Mouse (Mus musculus) liver, embryonic 15.5 days (tissue): Measurements from ENCODE around the gene Ptgis. TPM values are rescaled to one million over a fixed set of nuclear protein-coding genes. Genes with fewer than 3 reads are reported as not detected.

Experiments used
- ATAC-seq: fragments of 200-750 bp; cut with Nextera tagmentation; 2 replicates; pipeline ENCODE4 v1.8.0; 2017; ENCODE audit warnings: moderate number of reproducible peaks, mild to moderate bottlenecking, moderate library complexity; ENCODE audit not compliant: insufficient read depth
- H3K27ac ChIP-seq: fragments of 300-500 bp; sonication (generic); replicated peaks from 2 replicates; pipeline ENCODE4 v1.5.1; 2015; ENCODE audit warnings: mild to moderate bottlenecking, inconsistent platforms
- H3K27me3 ChIP-seq: fragments of 300-500 bp; sonication (generic); 2 replicates; pipeline ENCODE4 v1.6.1; 2015; ENCODE audit warnings: mild to moderate bottlenecking, inconsistent platforms
- H3K36me3 ChIP-seq: fragments of 300-500 bp; sonication (generic); replicated peaks from 2 replicates; pipeline ENCODE4 v1.6.1; 2015; ENCODE audit warnings: moderate library complexity, mild to moderate bottlenecking, inconsistent platforms
- H3K4me1 ChIP-seq: fragments of 300-500 bp; sonication (generic); replicated peaks from 2 replicates; pipeline ENCODE4 v1.6.1; 2015; ENCODE audit warnings: inconsistent platforms
- H3K4me2 ChIP-seq: fragments of 300-500 bp; sonication (generic); 2 replicates; pipeline ENCODE4 v1.6.1; 2015; ENCODE audit warnings: moderate library complexity, mild to moderate bottlenecking, inconsistent platforms
- H3K4me3 ChIP-seq: fragments of 300-500 bp; sonication (generic); replicated peaks from 2 replicates; pipeline ENCODE4 v1.5.1; 2015; ENCODE audit warnings: mild to moderate bottlenecking, inconsistent platforms
- H3K9ac ChIP-seq: fragments of 300-500 bp; sonication (generic); 2 replicates; pipeline ENCODE4 v1.6.1; 2015; ENCODE audit warnings: moderate library complexity, mild to moderate bottlenecking, inconsistent platforms
- H3K9me3 ChIP-seq: fragments of 300-500 bp; sonication (generic); replicated peaks from 2 replicates; pipeline ENCODE4 v1.6.1; 2016; ENCODE audit warnings: inconsistent platforms
- WGBS: fragments of 180-500 bp; shearing (Covaris S2); methylation state at CpG from one replicate; pipeline ENCODE4 v1.1.7; 2015; ENCODE audit warnings: mixed read lengths; ENCODE audit not compliant: insufficient replicate concordance; 5-methylcytosine and 5-hydroxymethylcytosine counted together
- polyA plus RNA-seq: library from polyadenylated mRNA; unstranded; fragments of >200 nt; fragmentation: Nextera tagmentation; extraction: Ambion mirVana; gene quantifications from 2 replicates; pipeline ENCODE4 v1.2.1, GENCODE M21; 2015

Gene Ptgis
- polyA plus RNA-seq, 1 experiment from 2014 or later, result 1.3 TPM

GRCm38 (mm10) chr2:167263040-167263810, 22.8 kb upstream of the Ptgis start:
- no peaks in the 10 kb centered on the region for H3K9me3 ChIP-seq
- H3K4me3 ChIP-seq, result no peak overlapping the region
- H3K36me3 ChIP-seq, result no peaks in the 10 kb centered on the region
- no peak overlapping the region for H3K4me2 ChIP-seq
- no peaks in the 10 kb centered on the region for H3K27me3 ChIP-seq
- 69% methylated on average over 8 of the region's 8 CpGs for WGBS
- no peak overlapping the region for H3K27ac ChIP-seq
- no peak for ATAC-seq
- H3K9ac ChIP-seq, result no peak overlapping the region
- H3K4me1 ChIP-seq, result no peaks in the 10 kb centered on the region

GRCm38 (mm10) chr2:167262433-167262832, 22.0 kb upstream of the Ptgis start:
- H3K27ac ChIP-seq, result no peak overlapping the region
- H3K27me3 ChIP-seq, result no peaks in the 10 kb centered on the region
- no peak overlapping the region for H3K9ac ChIP-seq
- no peak overlapping the region for H3K4me2 ChIP-seq
- no peak overlapping the region for H3K4me3 ChIP-seq
- 77% methylated on average over 10 of the region's 10 CpGs for WGBS
- H3K9me3 ChIP-seq, result no peaks in the 10 kb centered on the region
- ATAC-seq, result no peak
- no peaks in the 10 kb centered on the region for H3K4me1 ChIP-seq
- no peaks in the 10 kb centered on the region for H3K36me3 ChIP-seq

GRCm38 (mm10) chr2:167261106-167261505, 20.7 kb upstream of the Ptgis start:
- H3K9me3 ChIP-seq, result no peaks in the 10 kb centered on the region
- no peaks in the 10 kb centered on the region for H3K36me3 ChIP-seq
- H3K27me3 ChIP-seq, result no peaks in the 10 kb centered on the region
- no peak overlapping the region for H3K9ac ChIP-seq
- H3K4me2 ChIP-seq, result no peak overlapping the region
- H3K27ac ChIP-seq, result no peak overlapping the region
- no peak overlapping the region for H3K4me3 ChIP-seq
- no peaks in the 10 kb centered on the region for H3K4me1 ChIP-seq
- 56% methylated on average over 4 of the region's 4 CpGs for WGBS
- ATAC-seq, result no peak

DNA sequence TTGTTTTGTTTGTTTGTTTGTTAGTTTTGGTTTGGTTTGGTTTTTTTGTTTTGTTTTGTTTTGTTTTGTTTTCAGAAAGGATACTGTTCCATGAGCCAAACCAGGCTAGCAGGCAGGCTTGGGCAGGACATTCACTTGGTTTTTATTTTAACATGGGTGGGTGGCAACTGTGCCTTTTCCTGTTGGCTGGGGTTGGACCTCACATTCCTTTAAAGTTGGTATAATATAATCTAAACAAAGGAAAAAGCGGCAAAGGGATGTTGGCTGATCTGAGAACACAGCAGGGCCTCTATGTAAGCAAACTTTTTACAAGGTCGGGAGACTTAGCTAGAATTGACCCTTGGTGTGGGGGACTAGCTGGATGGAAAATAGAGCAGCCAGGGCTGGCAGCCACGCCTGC, 17.4 kb upstream of the Ptgis start:
- 47% methylated on average over 3 of the region's 3 CpGs for WGBS
- H3K9ac ChIP-seq, result no peak overlapping the region
- ATAC-seq, result no peak
- H3K4me1 ChIP-seq, result no peaks in the 10 kb centered on the region
- no peak overlapping the region for H3K4me2 ChIP-seq
- H3K9me3 ChIP-seq, result no peaks in the 10 kb centered on the region
- H3K27me3 ChIP-seq, result no peaks in the 10 kb centered on the region
- no peak overlapping the region for H3K27ac ChIP-seq
- H3K36me3 ChIP-seq, result no peaks in the 10 kb centered on the region
- no peak overlapping the region for H3K4me3 ChIP-seq

DNA sequence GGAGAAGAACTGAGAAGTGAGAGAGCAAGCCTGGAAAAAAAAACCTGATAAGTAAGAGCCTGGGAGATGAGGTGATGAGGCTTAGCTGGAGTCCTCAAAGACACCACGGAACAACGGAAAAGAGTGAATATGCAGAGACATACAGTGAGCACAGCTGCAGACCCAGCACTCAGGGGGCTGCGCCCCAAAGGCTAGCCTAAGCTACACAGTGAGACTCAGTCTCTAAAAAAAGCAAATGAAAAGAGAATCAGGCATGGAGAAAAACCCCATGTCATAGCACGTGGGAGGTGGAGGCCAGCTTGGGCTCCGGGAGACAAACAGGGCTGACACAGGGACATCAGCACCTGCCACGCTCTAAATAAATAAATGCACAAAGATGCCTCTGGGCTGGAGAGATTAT, 14.4 kb upstream of the Ptgis start:
- H3K27me3 ChIP-seq, result no peaks in the 10 kb centered on the region
- no peak overlapping the region for H3K4me2 ChIP-seq
- H3K9me3 ChIP-seq, result no peaks in the 10 kb centered on the region
- no peak overlapping the region for H3K9ac ChIP-seq
- no peaks in the 10 kb centered on the region for H3K36me3 ChIP-seq
- H3K27ac ChIP-seq, result no peak overlapping the region
- WGBS, result 64% methylated on average over 6 of the region's 6 CpGs
- no peak overlapping the region for H3K4me3 ChIP-seq
- no peaks in the 10 kb centered on the region for H3K4me1 ChIP-seq
- no peak for ATAC-seq

DNA sequence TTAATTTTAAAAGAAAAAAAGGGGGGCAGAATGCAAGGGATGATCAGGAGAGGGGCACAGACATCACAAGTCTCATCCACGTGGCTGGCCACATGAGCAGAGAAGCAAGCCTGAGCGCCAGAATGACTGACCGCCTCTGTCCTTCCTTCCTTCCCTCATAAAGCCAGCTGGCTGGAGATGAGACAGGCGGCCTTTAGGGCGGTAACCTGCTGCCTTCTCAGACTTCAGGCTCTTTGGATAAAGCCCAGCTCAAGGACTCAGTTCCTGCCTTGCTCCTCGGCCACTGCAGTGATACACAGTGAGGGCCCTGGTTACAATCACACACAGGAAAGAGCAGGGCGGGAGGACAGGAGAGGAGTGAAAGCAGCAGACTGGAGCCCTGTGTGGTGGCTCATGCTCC, 13.8 kb upstream of the Ptgis start:
- H3K9me3 ChIP-seq, result no peaks in the 10 kb centered on the region
- H3K9ac ChIP-seq, result no peak overlapping the region
- no peaks in the 10 kb centered on the region for H3K4me1 ChIP-seq
- ATAC-seq, result no peak
- H3K27me3 ChIP-seq, result no peaks in the 10 kb centered on the region
- no peak overlapping the region for H3K27ac ChIP-seq
- no peak overlapping the region for H3K4me2 ChIP-seq
- H3K36me3 ChIP-seq, result no peaks in the 10 kb centered on the region
- WGBS, result 57% methylated on average over 7 of the region's 7 CpGs
- H3K4me3 ChIP-seq, result no peak overlapping the region

GRCm38 (mm10) chr2:167253476-167253875, 13.1 kb upstream of the Ptgis start:
- Histone ChIP-seq H3K27ac (no peak overlapping the region), H3K4me3 (no peak overlapping the region), H3K4me2 (no peak overlapping the region), H3K36me3 (no peaks in the 10 kb centered on the region), H3K4me1 (no peaks in the 10 kb centered on the region), H3K9ac (no peak overlapping the region), H3K27me3 (no peaks in the 10 kb centered on the region), H3K9me3 (no peaks in the 10 kb centered on the region)
- ATAC-seq, result no peak
- WGBS, result 32% methylated on average over 5 of the region's 5 CpGs

- H3K27me3 ChIP-seq, result no peaks in the 10 kb centered on the region
- H3K4me1 ChIP-seq, result no peaks in the 10 kb centered on the region
- H3K36me3 ChIP-seq, result no peaks in the 10 kb centered on the region
- H3K4me3 ChIP-seq, result no peak overlapping the region
- no peak overlapping the region for H3K4me2 ChIP-seq
- no peaks in the 10 kb centered on the region for H3K9me3 ChIP-seq
- no peak overlapping the region for H3K9ac ChIP-seq
- WGBS, result 37% methylated on average over 3 of the region's 3 CpGs
- no peak for ATAC-seq
- no peak overlapping the region for H3K27ac ChIP-seq
Observed at GRCm38 (mm10) chr2:167252057-167252687, 11.8 kb upstream of the Ptgis start.

GRCm38 (mm10) chr2:167250736-167251337, 10.4 kb upstream of the Ptgis start:
- H3K27me3 ChIP-seq, result no peaks in the 10 kb centered on the region
- H3K27ac ChIP-seq, result no peak overlapping the region
- H3K4me1 ChIP-seq, result no peaks in the 10 kb centered on the region
- no peak for ATAC-seq
- H3K36me3 ChIP-seq, result no peaks in the 10 kb centered on the region
- no peak overlapping the region for H3K4me2 ChIP-seq
- no peaks in the 10 kb centered on the region for H3K9me3 ChIP-seq
- 40% methylated on average over 7 of the region's 7 CpGs for whole genome bisulfite sequencing
- H3K9ac ChIP-seq, result no peak overlapping the region
- no peak overlapping the region for H3K4me3 ChIP-seq

DNA sequence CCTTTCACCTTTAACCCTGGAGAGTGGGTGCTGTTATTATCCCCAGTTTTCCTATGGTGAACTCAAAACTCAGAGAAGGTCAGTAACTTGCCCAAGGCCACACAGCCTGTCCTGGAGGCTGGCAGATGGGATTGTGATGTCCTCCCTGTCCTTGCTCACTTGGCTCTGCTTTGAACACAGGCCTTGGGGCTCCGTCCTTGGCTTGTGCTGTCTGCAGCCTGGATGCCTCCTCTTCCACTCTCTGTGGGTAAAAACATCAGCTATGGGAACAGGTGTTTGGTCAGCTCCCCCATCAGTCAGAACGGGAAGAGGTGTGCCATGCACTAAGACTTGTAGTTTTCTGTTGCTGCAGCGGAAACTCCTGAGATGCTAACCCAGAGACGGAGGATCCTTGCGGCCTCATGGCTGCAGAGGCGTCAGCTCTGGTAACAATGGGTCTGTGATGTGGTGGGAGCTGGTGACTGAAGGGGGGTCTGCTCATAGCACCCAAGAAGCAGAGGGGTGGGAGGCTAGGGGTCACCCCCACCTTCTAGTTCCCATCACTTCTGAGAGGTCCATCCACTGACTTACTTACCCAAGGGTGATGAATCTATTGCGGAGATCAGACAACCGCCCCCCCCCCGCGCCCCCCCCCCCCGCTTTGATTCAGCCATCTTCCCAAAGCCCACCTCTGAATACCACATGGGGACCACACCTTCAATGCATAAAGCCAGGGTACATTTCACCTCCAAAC, 9.8 kb upstream of the Ptgis start:
- H3K4me2 ChIP-seq, result no peak overlapping the region
- no peaks in the 10 kb centered on the region for H3K36me3 ChIP-seq
- H3K27me3 ChIP-seq, result no peaks in the 10 kb centered on the region
- no peaks in the 10 kb centered on the region for H3K9me3 ChIP-seq
- 45% methylated on average over 9 of the region's 11 CpGs for WGBS
- ATAC-seq, result no peak
- H3K4me1 ChIP-seq, result no peaks in the 10 kb centered on the region
- no peak overlapping the region for H3K9ac ChIP-seq
- H3K27ac ChIP-seq, result no peak overlapping the region
- H3K4me3 ChIP-seq, result no peak overlapping the region

- H3K9me3 ChIP-seq, result 0 out of 2 replicates have a peak, but pooled peaks cover 5% of the 10 kb centered on the region
- H3K4me1 ChIP-seq, result no peaks in the 10 kb centered on the region
- no peak for ATAC-seq
- no peak overlapping the region for H3K4me2 ChIP-seq
- no peaks in the 10 kb centered on the region for H3K36me3 ChIP-seq
- H3K27ac ChIP-seq, result no peak overlapping the region
- 53% methylated on average over 3 of the region's 3 CpGs for WGBS
- H3K4me3 ChIP-seq, result no peak overlapping the region
- H3K27me3 ChIP-seq, result no peaks in the 10 kb centered on the region
- H3K9ac ChIP-seq, result no peak overlapping the region
Observed at GRCm38 (mm10) chr2:167249591-167249990, 9.2 kb upstream of the Ptgis start.
